Mouse (Mus musculus): ENCODE data around the gene Lrrc8d. TPM values are rescaled to one million over a fixed set of nuclear protein-coding genes. Genes with fewer than 3 reads are reported as not detected.

Gene Lrrc8d
- polyA plus RNA-seq, 1 experiment from 2014 or later = 24.4 TPM

GRCm38 (mm10) chr5:105691645-105692044, 8.1 kb upstream of the Lrrc8d start:
- Histone ChIP-seq H3K27me3 (ENCODE audit: insufficient read depth, poor library complexity, severe bottlenecking) (peaks cover 4% of the 10 kb centered on the region; the same call in 1 of the 2 replicates), H3K9me3 (no peaks in the 10 kb centered on the region), H3K4me1 (replicated peaks) (0 out of 2 replicates have a peak, but pooled peaks cover 6% of the 10 kb centered on the region), H3K27ac (no peak overlapping the region), H3K4me3 (no peak overlapping the region), H3K36me3 (no peaks in the 10 kb centered on the region)
- 81% methylated on average over 7 of the region's 7 CpGs for WGBS
- no peak for DNase-seq (ENCODE audit: low spot score)

- H3K36me3 ChIP-seq = no peaks in the 10 kb centered on the region
- H3K4me3 ChIP-seq = no peak overlapping the region
- no peak for DNase-seq (ENCODE audit: low spot score)
- WGBS = 86% methylated on average over 7 of the region's 7 CpGs
- no peak overlapping the region for H3K27ac ChIP-seq
- peaks cover 6% of the 10 kb centered on the region; the same call in 1 of the 2 replicates for H3K27me3 ChIP-seq (ENCODE audit: insufficient read depth, poor library complexity, severe bottlenecking)
- H3K9me3 ChIP-seq = no peaks in the 10 kb centered on the region
- H3K4me1 ChIP-seq (replicated peaks) = peaks cover 15% of the 10 kb centered on the region
These were observed 5.3 kb upstream of the Lrrc8d start for GRCm38 (mm10) chr5:105694339-105694930.

- Histone ChIP-seq H3K36me3 (no peaks in the 10 kb centered on the region), H3K9me3 (no peaks in the 10 kb centered on the region), H3K27ac (no peak overlapping the region), H3K4me3 (no peak overlapping the region), H3K4me1 (replicated peaks) (peaks cover 20% of the 10 kb centered on the region), H3K27me3 (ENCODE audit: insufficient read depth, poor library complexity, severe bottlenecking) (peaks cover 5% of the 10 kb centered on the region; the same call in 1 of the 2 replicates)
- no peak for DNase-seq (ENCODE audit: low spot score)
- 85% methylated on average over 6 of the region's 6 CpGs for WGBS
These were observed 3.7 kb upstream of the Lrrc8d start for GRCm38 (mm10) chr5:105696049-105696448.

- no peak for DNase-seq (ENCODE audit: low spot score)
- Histone ChIP-seq H3K4me1 (replicated peaks) (peaks cover 36% of the 10 kb centered on the region), H3K27ac (no peak overlapping the region), H3K9me3 (no peaks in the 10 kb centered on the region), H3K4me3 (no peak overlapping the region), H3K27me3 (ENCODE audit: insufficient read depth, poor library complexity, severe bottlenecking) (peaks cover 5% of the 10 kb centered on the region; the same call in 1 of the 2 replicates), H3K36me3 (peaks cover 2% of the 10 kb centered on the region; the same call in 1 of the 2 replicates)
- WGBS = 92% methylated on average over 3 of the region's 3 CpGs
These were observed 1.9 kb upstream of the Lrrc8d start for GRCm38 (mm10) chr5:105697886-105698285.

GRCm38 (mm10) chr5:105698694-105699093, 1.1 kb upstream of the Lrrc8d start:
- WGBS = 16% methylated on average over 7 of the region's 7 CpGs
- H3K27ac ChIP-seq = 0 out of 2 replicates have a peak overlapping the region, but pooled peaks have one; percentile 100
- H3K4me3 ChIP-seq = peak overlapping the region; percentile 94; the same call in 1 of the 2 replicates
- peaks cover 40% of the 10 kb centered on the region for H3K4me1 ChIP-seq (replicated peaks)
- H3K9me3 ChIP-seq = no peaks in the 10 kb centered on the region
- DNase-seq (ENCODE audit: low spot score) = peak; percentile 23
- peaks cover 10% of the 10 kb centered on the region; the same call in 1 of the 2 replicates for H3K36me3 ChIP-seq
- peaks cover 5% of the 10 kb centered on the region; the same call in 1 of the 2 replicates for H3K27me3 ChIP-seq (ENCODE audit: insufficient read depth, poor library complexity, severe bottlenecking)

GRCm38 (mm10) chr5:105700070-105700851, 492 bp downstream of the Lrrc8d start:
- no peaks in the 10 kb centered on the region for H3K9me3 ChIP-seq
- peak overlapping the region; percentile 94 for H3K4me3 ChIP-seq
- H3K4me1 ChIP-seq (replicated peaks) = peaks cover 49% of the 10 kb centered on the region
- peaks cover 5% of the 10 kb centered on the region; the same call in 1 of the 2 replicates for H3K27me3 ChIP-seq (ENCODE audit: insufficient read depth, poor library complexity, severe bottlenecking)
- H3K27ac ChIP-seq = peak overlapping the region; percentile 100
- peak; percentile 78 for DNase-seq (ENCODE audit: low spot score)
- under 1% methylated on average over 101 of the region's 101 CpGs for WGBS
- H3K36me3 ChIP-seq = peaks cover 25% of the 10 kb centered on the region

- 76% methylated on average over 9 of the region's 9 CpGs for WGBS
- H3K27ac ChIP-seq = peak overlapping the region; percentile 100; the same call in 1 of the 2 replicates
- peaks cover 31% of the 10 kb centered on the region for H3K36me3 ChIP-seq
- H3K27me3 ChIP-seq (ENCODE audit: insufficient read depth, poor library complexity, severe bottlenecking) = peaks cover 5% of the 10 kb centered on the region; the same call in 1 of the 2 replicates
- DNase-seq (ENCODE audit: low spot score) = no peak
- H3K4me1 ChIP-seq (replicated peaks) = peaks cover 49% of the 10 kb centered on the region
- peak overlapping the region; percentile 94 for H3K4me3 ChIP-seq
- H3K9me3 ChIP-seq = no peaks in the 10 kb centered on the region
These were observed 1.6 kb downstream of the Lrrc8d start for GRCm38 (mm10) chr5:105701326-105701725.

GRCm38 (mm10) chr5:105701844-105702243, 2.1 kb downstream of the Lrrc8d start:
- H3K9me3 ChIP-seq = no peaks in the 10 kb centered on the region
- 0 out of 2 replicates have a peak overlapping the region, but pooled peaks have one; percentile 94 for H3K4me3 ChIP-seq

GRCm38 (mm10) chr5:105702580-105703285, 3.0 kb downstream of the Lrrc8d start:
- WGBS = 86% methylated on average over 9 of the region's 9 CpGs
- DNase-seq (ENCODE audit: low spot score) = no peak

More at GRCm38 (mm10) chr5:105701844-105702243, 2.1 kb downstream of the Lrrc8d start:
- Histone ChIP-seq H3K27ac (no peak overlapping the region), H3K4me1 (replicated peaks) (peaks cover 49% of the 10 kb centered on the region), H3K27me3 (ENCODE audit: insufficient read depth, poor library complexity, severe bottlenecking) (peaks cover 5% of the 10 kb centered on the region; the same call in 1 of the 2 replicates), H3K36me3 (peaks cover 31% of the 10 kb centered on the region)
- DNase-seq (ENCODE audit: low spot score) = no peak
- WGBS = 85% methylated on average over 8 of the region's 8 CpGs

GRCm38 (mm10) chr5:105703286-105703655, 3.5 kb downstream of the Lrrc8d start:
- no peaks in the 10 kb centered on the region for H3K9me3 ChIP-seq
- DNase-seq (ENCODE audit: low spot score) = no peak
- 93% methylated on average over 11 of the region's 11 CpGs for WGBS
- H3K4me3 ChIP-seq = no peak overlapping the region
- H3K27ac ChIP-seq = no peak overlapping the region
- H3K27me3 ChIP-seq (ENCODE audit: insufficient read depth, poor library complexity, severe bottlenecking) = peaks cover 5% of the 10 kb centered on the region; the same call in 1 of the 2 replicates
- H3K36me3 ChIP-seq = peaks cover 31% of the 10 kb centered on the region
- peaks cover 49% of the 10 kb centered on the region for H3K4me1 ChIP-seq (replicated peaks)

More at GRCm38 (mm10) chr5:105702580-105703285, 3.0 kb downstream of the Lrrc8d start:
- H3K4me3 ChIP-seq = no peak overlapping the region
- H3K4me1 ChIP-seq (replicated peaks) = peaks cover 49% of the 10 kb centered on the region
- H3K36me3 ChIP-seq = peaks cover 31% of the 10 kb centered on the region
- no peak overlapping the region for H3K27ac ChIP-seq
- peaks cover 5% of the 10 kb centered on the region; the same call in 1 of the 2 replicates for H3K27me3 ChIP-seq (ENCODE audit: insufficient read depth, poor library complexity, severe bottlenecking)
- no peaks in the 10 kb centered on the region for H3K9me3 ChIP-seq

GRCm38 (mm10) chr5:105704573-105704972, 4.8 kb downstream of the Lrrc8d start:
- peaks cover 41% of the 10 kb centered on the region for H3K36me3 ChIP-seq
- 73% methylated on average over 9 of the region's 9 CpGs for WGBS

GRCm38 (mm10) chr5:105706635-105707034, 6.9 kb downstream of the Lrrc8d start:
- H3K36me3 ChIP-seq = peaks cover 43% of the 10 kb centered on the region
- H3K27ac ChIP-seq = no peak overlapping the region
- H3K4me3 ChIP-seq = no peak overlapping the region
- DNase-seq (ENCODE audit: low spot score) = no peak
- WGBS = 85% methylated on average over 11 of the region's 11 CpGs
- H3K4me1 ChIP-seq (replicated peaks) = peaks cover 26% of the 10 kb centered on the region
- H3K9me3 ChIP-seq = no peaks in the 10 kb centered on the region
- H3K27me3 ChIP-seq (ENCODE audit: insufficient read depth, poor library complexity, severe bottlenecking) = no peaks in the 10 kb centered on the region

More at GRCm38 (mm10) chr5:105704573-105704972, 4.8 kb downstream of the Lrrc8d start:
- Histone ChIP-seq H3K9me3 (no peaks in the 10 kb centered on the region), H3K4me1 (replicated peaks) (peaks cover 38% of the 10 kb centered on the region), H3K27me3 (ENCODE audit: insufficient read depth, poor library complexity, severe bottlenecking) (no peaks in the 10 kb centered on the region), H3K4me3 (no peak overlapping the region), H3K27ac (no peak overlapping the region)
- DNase-seq (ENCODE audit: low spot score) = no peak

Measured in hindbrain, embryonic 10.5 days (tissue).